Mouse (Mus musculus): ENCODE measurements around the gene Wdr92.
"Not testable (repeated sequence)": the region's sequence is repeated elsewhere in the genome, so short reads cannot be mapped to it uniquely, and the experiment has no call there.

Wdr92 gene

DNA sequence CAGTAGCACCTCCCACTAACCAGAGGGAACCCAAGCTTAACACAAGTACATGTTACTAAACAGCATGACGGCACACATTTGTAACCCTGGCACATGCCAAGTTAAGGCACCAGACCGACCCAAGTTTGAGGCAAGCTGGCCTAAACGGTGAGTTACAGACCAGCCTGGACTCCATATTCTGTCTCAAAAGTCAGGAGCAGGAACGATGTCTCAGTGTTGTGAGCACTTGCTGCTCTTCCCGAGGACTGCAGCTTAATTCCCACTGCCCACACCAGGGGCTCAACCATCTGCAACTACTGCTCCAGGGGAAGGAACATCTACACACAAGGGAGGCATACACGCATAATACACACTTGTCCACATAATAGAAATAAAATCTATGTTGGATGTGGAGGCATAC lies 20.6 kb downstream of the Wdr92 start:
- no peak for DNase-seq (ENCODE audit: low read depth in 2 of 2, low spot score in 2 of 2)

DNA sequence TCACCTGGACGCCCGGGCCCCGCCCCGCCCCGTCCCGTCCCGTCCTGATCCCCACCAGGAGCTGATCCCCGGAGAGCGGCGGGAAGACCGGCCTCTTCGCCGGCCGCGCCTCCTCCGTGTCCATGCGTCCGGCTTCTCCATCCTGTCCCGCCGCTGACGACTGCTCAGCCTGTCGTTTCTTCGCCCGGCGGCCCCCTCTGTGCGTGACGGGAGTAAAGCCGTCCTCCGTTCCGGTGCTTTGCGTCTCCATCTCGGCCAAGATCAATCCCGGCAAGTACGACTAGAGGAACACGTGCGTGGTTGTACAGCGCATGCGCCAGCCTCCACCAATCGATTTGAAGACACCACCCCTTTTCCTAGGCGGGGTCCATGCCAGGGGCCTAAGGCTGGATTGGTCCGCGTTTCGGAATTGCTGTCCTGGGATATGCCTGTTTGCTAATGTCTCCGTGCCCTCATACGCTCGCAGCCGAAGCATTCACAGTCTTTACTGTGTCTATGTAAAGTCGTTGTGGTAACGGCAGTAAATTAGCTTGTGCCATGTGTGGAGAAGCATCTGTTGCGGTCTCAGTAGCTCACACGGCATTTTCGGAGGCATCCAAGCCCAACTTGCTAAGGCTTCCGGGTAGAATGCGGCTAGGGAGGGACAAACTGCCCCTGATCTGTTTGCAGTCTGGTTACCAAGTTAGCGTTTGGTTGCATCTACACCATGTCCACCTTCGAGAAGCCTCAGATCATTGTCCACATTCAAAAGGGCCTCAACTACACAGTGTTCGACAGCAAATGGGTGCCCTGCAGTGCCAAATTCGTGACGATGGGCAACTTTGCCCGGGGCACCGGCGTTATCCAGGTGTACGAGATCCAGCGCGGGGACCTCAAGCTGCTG lies 29.6 kb downstream of the Wdr92 start, which contains the start of gene Pno1:
Pno1 (minus strand) TSS at position 311 of the 883 bp plus-strand sequence.
- peak; percentile 90 to 93 for DNase-seq (ENCODE audit: low read depth in 2 of 2, low spot score in 2 of 2)

- no peak for DNase-seq (ENCODE audit: low read depth in 2 of 2, low spot score in 2 of 2)
Observed at GRCm38 (mm10) chr11:17212141-17212495, 30.2 kb downstream of the Wdr92 start.

DNA sequence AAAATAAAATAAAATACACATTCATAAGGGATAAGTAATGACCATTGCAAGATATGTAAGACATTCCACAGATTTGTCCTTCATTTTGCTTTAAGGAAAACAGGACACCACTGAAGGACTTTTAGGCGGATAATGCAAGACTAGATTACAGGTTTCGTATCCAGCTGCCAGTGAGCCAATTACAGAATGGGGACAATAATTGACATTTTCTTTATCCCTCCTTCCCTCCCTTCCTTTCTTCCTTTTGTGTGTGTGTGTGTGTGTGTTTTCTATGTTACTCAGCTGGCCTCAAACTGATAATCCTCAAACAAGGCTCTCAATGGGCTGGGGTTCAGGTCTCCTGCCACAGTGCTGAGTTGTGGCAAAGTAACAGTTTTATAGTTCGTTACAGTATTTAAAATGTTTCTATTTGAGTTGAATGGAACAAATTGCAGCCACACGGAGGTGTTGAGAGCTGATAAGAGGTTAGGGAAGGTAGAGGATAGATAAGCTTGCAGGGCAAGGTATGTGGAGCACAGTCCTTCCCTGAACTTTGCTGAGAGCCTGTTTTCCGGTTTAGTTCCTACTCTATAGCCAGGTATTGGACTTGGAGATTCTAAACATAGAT lies 31.1 kb downstream of the Wdr92 start:
- DNase-seq (ENCODE audit: low read depth in 2 of 2, low spot score in 2 of 2) = no peak

- no peak for DNase-seq (ENCODE audit: low read depth in 2 of 2, low spot score in 2 of 2)
Observed at GRCm38 (mm10) chr11:17215475-17215874, 33.6 kb downstream of the Wdr92 start.

DNA sequence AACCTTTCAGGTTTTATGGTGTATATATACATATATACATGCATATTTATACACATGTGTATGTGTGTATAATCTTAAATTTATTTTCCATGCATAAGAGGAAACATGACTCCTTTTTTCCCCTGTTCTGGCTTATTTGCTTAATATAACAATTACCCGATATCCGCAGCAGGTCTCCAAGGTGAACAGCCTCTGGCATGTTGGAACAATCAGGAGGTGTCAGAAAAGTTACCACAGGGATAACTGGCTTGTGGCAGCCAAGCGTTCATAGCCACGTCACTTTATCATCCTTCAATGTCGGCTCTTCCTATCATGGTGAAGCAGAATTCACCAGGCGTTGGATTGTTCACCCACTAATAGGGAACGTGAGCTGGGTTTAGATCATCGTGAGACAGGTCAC lies 39.2 kb downstream of the Wdr92 start:
- no peak for DNase-seq (ENCODE audit: low read depth in 2 of 2, low spot score in 2 of 2)

- DNase-seq (ENCODE audit: low read depth in 2 of 2, low spot score in 2 of 2) = no peak
Observed at GRCm38 (mm10) chr11:17232792-17233191, 50.9 kb downstream of the Wdr92 start.

GRCm38 (mm10) chr11:17236449-17237037 lies 54.6 kb downstream of the Wdr92 start:
- DNase-seq (ENCODE audit: low read depth in 2 of 2, low spot score in 2 of 2) = no peak

- DNase-seq (ENCODE audit: low read depth in 2 of 2, low spot score in 2 of 2) = not testable (repeated sequence)
Observed at GRCm38 (mm10) chr11:17238598-17238997, 56.7 kb downstream of the Wdr92 start.

- no peak for DNase-seq (ENCODE audit: low read depth in 2 of 2, low spot score in 2 of 2)
Observed at GRCm38 (mm10) chr11:17248715-17249114, 66.8 kb downstream of the Wdr92 start.

GRCm38 (mm10) chr11:17256813-17257365 lies 75.0 kb downstream of the Wdr92 start:
- DNase-seq (ENCODE audit: low read depth in 2 of 2, low spot score in 2 of 2) = no peak

GRCm38 (mm10) chr11:17257443-17257842 lies 75.5 kb downstream of the Wdr92 start, which contains the start of gene C1d:
Gene C1d, plus strand, starts transcription at chr11:17257579.
- peak; percentile 88 to 90 for DNase-seq (ENCODE audit: low read depth in 2 of 2, low spot score in 2 of 2)

DNA sequence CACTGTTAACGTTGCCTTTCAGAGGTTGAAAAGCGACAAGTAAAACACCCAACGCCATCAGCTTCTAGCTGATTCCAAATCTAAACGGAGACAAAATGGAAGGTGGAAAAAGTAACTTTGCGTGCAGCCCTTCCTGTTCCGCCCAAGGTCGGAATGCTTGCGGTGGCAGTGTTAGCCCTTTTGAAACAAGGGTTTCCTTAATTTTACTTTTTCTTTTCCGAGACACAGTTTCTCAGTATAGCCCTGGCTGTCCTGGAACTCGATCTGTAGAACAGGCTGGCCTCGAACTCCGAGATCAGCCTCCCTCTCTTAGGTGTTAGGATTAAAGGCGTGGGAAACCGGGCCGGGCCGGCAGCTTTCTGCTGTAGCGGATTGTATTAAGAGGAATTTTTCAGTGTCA lies 76.0 kb downstream of the Wdr92 start:
- no peak for DNase-seq (ENCODE audit: low read depth in 2 of 2, low spot score in 2 of 2)

- no peak for DNase-seq (ENCODE audit: low read depth in 2 of 2, low spot score in 2 of 2)
Observed at GRCm38 (mm10) chr11:17267176-17267575, 85.3 kb downstream of the Wdr92 start.

GRCm38 (mm10) chr11:17268801-17269200 lies 86.9 kb downstream of the Wdr92 start:
- DNase-seq (ENCODE audit: low read depth in 2 of 2, low spot score in 2 of 2) = no peak

- peak; percentile 8 to 27 for DNase-seq (ENCODE audit: low read depth in 2 of 2, low spot score in 2 of 2)
Observed at GRCm38 (mm10) chr11:17279959-17280358, 98.1 kb downstream of the Wdr92 start.

Measured in CD8-positive naive resting alpha-beta T cell, adult 2 months (primary cell).